Mouse (Mus musculus): ENCODE results near the gene Sppl3. TPM values are rescaled to one million over a fixed set of nuclear protein-coding genes. Genes with fewer than 3 reads are reported as not detected.

Sppl3 gene
- polyA plus RNA-seq, 1 experiment from 2014 or later, result 16.6 TPM

GRCm38 (mm10) chr5:115120978-115121377, 110.0 kb downstream of the Sppl3 start:
- ATAC-seq, result no peak
- no peak overlapping the region for H3K4me2 ChIP-seq (replicated peaks; ENCODE audit: low read depth, low read length)
- WGBS, result 86% methylated on average over 5 of the region's 5 CpGs
- H3K4me3 ChIP-seq (ENCODE audit: low read depth, low read length), result no peak overlapping the region
- no peak overlapping the region for H3K9ac ChIP-seq (replicated peaks; ENCODE audit: low read depth)
- no peak for TF ChIP-seq CTCF (IDR thresholded peaks at IDR 0.05)
- no peak for TF ChIP-seq EP300 (IDR thresholded peaks at IDR 0.05)
- no peaks in the 10 kb centered on the region for H3K9me3 ChIP-seq (ENCODE audit: low read length)
- H3K4me1 ChIP-seq (ENCODE audit: insufficient read depth, low read depth, low read length), result no peaks in the 10 kb centered on the region
- DNase-seq (ENCODE audit: low spot score), result no peak
- no peaks in the 10 kb centered on the region for H3K27me3 ChIP-seq (replicated peaks; ENCODE audit: insufficient read depth, low read length)
- H3K36me3 ChIP-seq (ENCODE audit: insufficient read depth, low read length), result 0 out of 2 replicates have a peak, but pooled peaks cover 4% of the 10 kb centered on the region
- no peak overlapping the region for H3K27ac ChIP-seq (ENCODE audit: low read length)

GRCm38 (mm10) chr5:115124690-115125089, 113.8 kb downstream of the Sppl3 start:
- no peak overlapping the region for H3K9ac ChIP-seq (replicated peaks; ENCODE audit: low read depth)
- no peak overlapping the region for H3K4me3 ChIP-seq (ENCODE audit: low read depth, low read length)
- H3K4me1 ChIP-seq (ENCODE audit: insufficient read depth, low read depth, low read length), result no peaks in the 10 kb centered on the region
- no peak for TF ChIP-seq CTCF (IDR thresholded peaks at IDR 0.05)
- no peak for TF ChIP-seq EP300 (IDR thresholded peaks at IDR 0.05)
- H3K27ac ChIP-seq (ENCODE audit: low read length), result no peak overlapping the region
- no peak overlapping the region for H3K4me2 ChIP-seq (replicated peaks; ENCODE audit: low read depth, low read length)
- H3K27me3 ChIP-seq (replicated peaks; ENCODE audit: insufficient read depth, low read length), result no peaks in the 10 kb centered on the region
- H3K36me3 ChIP-seq (ENCODE audit: insufficient read depth, low read length), result 0 out of 2 replicates have a peak, but pooled peaks cover 6% of the 10 kb centered on the region
- H3K9me3 ChIP-seq (ENCODE audit: low read length), result no peaks in the 10 kb centered on the region
- ATAC-seq (peak; percentile 3; the same call in 1 of the 2 replicates), DNase-seq (ENCODE audit: low spot score) (no peak)
- 92% methylated on average over 6 of the region's 6 CpGs for WGBS

GRCm38 (mm10) chr5:115125211-115125871, 114.4 kb downstream of the Sppl3 start:
- ATAC-seq, result peak; percentile 91
- H3K4me1 ChIP-seq (ENCODE audit: insufficient read depth, low read depth, low read length), result no peaks in the 10 kb centered on the region
- H3K9ac ChIP-seq (replicated peaks; ENCODE audit: low read depth), result no peak overlapping the region
- H3K36me3 ChIP-seq (ENCODE audit: insufficient read depth, low read length), result peaks cover 11% of the 10 kb centered on the region
- H3K4me3 ChIP-seq (ENCODE audit: low read depth, low read length), result no peak overlapping the region
- DNase-seq (ENCODE audit: low spot score), result peak; percentile 91
- no peaks in the 10 kb centered on the region for H3K27me3 ChIP-seq (replicated peaks; ENCODE audit: insufficient read depth, low read length)
- TF ChIP-seq EP300 (IDR thresholded peaks at IDR 0.05) (no peak), CTCF (IDR thresholded peaks at IDR 0.05) (peak; percentile 99)
- WGBS, result 22% methylated on average over 24 of the region's 24 CpGs
- no peak overlapping the region for H3K27ac ChIP-seq (ENCODE audit: low read length)
- H3K4me2 ChIP-seq (replicated peaks; ENCODE audit: low read depth, low read length), result no peak overlapping the region
- H3K9me3 ChIP-seq (ENCODE audit: low read length), result no peaks in the 10 kb centered on the region

GRCm38 (mm10) chr5:115126578-115127312, 115.8 kb downstream of the Sppl3 start:
- TF ChIP-seq EP300 (IDR thresholded peaks at IDR 0.05), result no peak
- TF ChIP-seq CTCF (IDR thresholded peaks at IDR 0.05), result no peak
- no peak overlapping the region for H3K4me3 ChIP-seq (ENCODE audit: low read depth, low read length)
- ATAC-seq (no peak), DNase-seq (ENCODE audit: low spot score) (no peak)
- WGBS, result 84% methylated on average over 28 of the region's 28 CpGs
- peaks cover 12% of the 10 kb centered on the region for H3K36me3 ChIP-seq (ENCODE audit: insufficient read depth, low read length)
- no peak overlapping the region for H3K4me2 ChIP-seq (replicated peaks; ENCODE audit: low read depth, low read length)
- H3K27ac ChIP-seq (ENCODE audit: low read length), result no peak overlapping the region
- no peaks in the 10 kb centered on the region for H3K9me3 ChIP-seq (ENCODE audit: low read length)
- H3K27me3 ChIP-seq (replicated peaks; ENCODE audit: insufficient read depth, low read length), result no peaks in the 10 kb centered on the region
- no peaks in the 10 kb centered on the region for H3K4me1 ChIP-seq (ENCODE audit: insufficient read depth, low read depth, low read length)
- no peak overlapping the region for H3K9ac ChIP-seq (replicated peaks; ENCODE audit: low read depth)

- DNase-seq (ENCODE audit: low spot score), result no peak
- Histone ChIP-seq H3K4me3 (ENCODE audit: low read depth, low read length) (no peak overlapping the region), H3K27ac (ENCODE audit: low read length) (no peak overlapping the region), H3K4me2 (replicated peaks; ENCODE audit: low read depth, low read length) (no peak overlapping the region), H3K36me3 (ENCODE audit: insufficient read depth, low read length) (peaks cover 12% of the 10 kb centered on the region), H3K9ac (replicated peaks; ENCODE audit: low read depth) (no peak overlapping the region), H3K4me1 (ENCODE audit: insufficient read depth, low read depth, low read length) (no peaks in the 10 kb centered on the region), H3K27me3 (replicated peaks; ENCODE audit: insufficient read depth, low read length) (no peaks in the 10 kb centered on the region), H3K9me3 (ENCODE audit: low read length) (no peaks in the 10 kb centered on the region)
- 95% methylated on average over 22 of the region's 22 CpGs for WGBS
- no peak for ATAC-seq
- TF ChIP-seq EP300 (IDR thresholded peaks at IDR 0.05) (no peak), CTCF (IDR thresholded peaks at IDR 0.05) (no peak)
Measured at GRCm38 (mm10) chr5:115127421-115128179, 116.7 kb downstream of the Sppl3 start.

GRCm38 (mm10) chr5:115129328-115129727, 118.4 kb downstream of the Sppl3 start:
- H3K27me3 ChIP-seq (replicated peaks; ENCODE audit: insufficient read depth, low read length), result no peaks in the 10 kb centered on the region
- no peak overlapping the region for H3K4me3 ChIP-seq (ENCODE audit: low read depth, low read length)
- peaks cover 5% of the 10 kb centered on the region; the same call in 1 of the 2 replicates for H3K4me1 ChIP-seq (ENCODE audit: insufficient read depth, low read depth, low read length)
- 85% methylated on average over 6 of the region's 6 CpGs for WGBS
- H3K9ac ChIP-seq (replicated peaks; ENCODE audit: low read depth), result no peak overlapping the region
- H3K9me3 ChIP-seq (ENCODE audit: low read length), result no peaks in the 10 kb centered on the region
- DNase-seq (ENCODE audit: low spot score) (no peak), ATAC-seq (no peak)
- no peak overlapping the region for H3K4me2 ChIP-seq (replicated peaks; ENCODE audit: low read depth, low read length)
- peaks cover 12% of the 10 kb centered on the region for H3K36me3 ChIP-seq (ENCODE audit: insufficient read depth, low read length)
- H3K27ac ChIP-seq (ENCODE audit: low read length), result no peak overlapping the region
- TF ChIP-seq EP300 (IDR thresholded peaks at IDR 0.05) (no peak), CTCF (IDR thresholded peaks at IDR 0.05) (peak; percentile 17; the same call in 1 of the 2 replicates)

All from lung, postnatal 0 days (tissue).